Mouse (Mus musculus) G1E (cell line): Measurements from ENCODE around the gene Tdrd9.

ENCODE experiments used
- CTCF ChIP-seq: IDR thresholded peaks from 2 replicates; pipeline ENCODE4 v1.5.1; 2012; ENCODE audit warnings: low read depth, low read length, inconsistent platforms, mixed read lengths
- GATA1 ChIP-seq: IDR thresholded peaks from 2 replicates; pipeline ENCODE4 v1.6.1; 2012; ENCODE audit warnings: borderline replicate concordance, low read length, inconsistent platforms, mixed read lengths

GRCm38 (mm10) chr12:112096051-112096732 lies 124.8 kb downstream of the Tdrd9 start:
- TF ChIP-seq GATA1 (no peak), CTCF (no peak)
